Mouse (Mus musculus) brain, adult 2 months (tissue): ENCODE data around the gene Exoc3.
A peak's percentile ranks its signal among the peaks of the same experiment; 100 is the strongest.

Experiments used
- DNase-seq: peaks from one replicate; pipeline ENCODE4 v3.0.0; 2011; ENCODE audit warnings: low read depth, low spot score

The Exoc3 gene

DNA sequence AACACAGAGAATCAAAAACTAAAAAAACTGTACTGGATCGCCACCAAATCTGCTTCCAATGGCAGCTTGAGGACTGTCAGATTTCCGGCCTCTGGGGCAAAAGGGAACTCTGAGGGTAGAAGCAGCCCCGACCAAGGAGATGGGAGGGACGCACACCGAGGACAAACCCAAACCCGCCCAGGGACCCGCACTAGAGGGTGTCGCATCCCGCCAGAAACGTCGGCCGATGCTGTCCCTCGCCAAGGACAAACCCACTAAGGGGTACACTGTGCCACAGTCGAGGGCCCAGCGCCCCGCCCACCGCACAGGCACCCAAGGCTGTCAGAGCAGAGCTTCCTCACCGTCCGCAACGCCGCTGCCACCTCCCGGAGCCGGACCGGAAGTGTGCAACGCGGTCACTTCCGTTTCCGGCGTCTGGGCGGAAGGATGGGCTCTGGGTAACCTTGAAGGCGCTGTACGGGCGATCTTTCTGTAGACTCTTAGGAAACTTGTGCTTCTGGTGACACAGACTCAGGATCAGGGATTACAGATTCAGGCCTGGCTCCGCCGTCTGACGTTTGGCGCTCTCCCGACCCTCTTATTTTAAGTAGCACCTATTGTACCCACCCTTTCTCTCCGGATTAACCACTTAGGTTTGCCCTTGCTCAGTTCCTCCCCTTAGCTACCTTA, at the start of gene Exoc3:
TSS of gene Exoc3 (minus strand) at position 416 of the 669 bp plus-strand sequence.
- DNase-seq, result peak; percentile 96

DNA sequence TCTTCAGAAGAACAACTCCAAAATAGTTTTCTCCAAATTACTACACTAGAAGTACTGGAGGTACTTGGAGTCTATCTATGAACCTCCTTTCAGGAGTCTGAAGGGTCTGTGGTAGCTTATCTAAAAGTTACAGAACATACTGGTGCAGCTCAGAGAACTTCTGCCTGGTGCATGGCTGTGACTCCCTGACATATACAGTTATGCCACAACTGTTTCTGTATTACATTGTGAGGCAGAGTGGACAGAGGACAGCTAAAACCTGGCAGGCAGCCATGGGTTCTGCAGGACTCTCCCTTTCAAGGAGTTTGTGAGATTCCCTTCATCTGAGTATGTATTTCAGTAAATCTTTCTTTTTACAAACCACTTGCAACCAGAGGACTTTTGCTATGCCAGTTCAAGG, 38.0 kb upstream of the Exoc3 start:
- DNase-seq, result no peak

DNA sequence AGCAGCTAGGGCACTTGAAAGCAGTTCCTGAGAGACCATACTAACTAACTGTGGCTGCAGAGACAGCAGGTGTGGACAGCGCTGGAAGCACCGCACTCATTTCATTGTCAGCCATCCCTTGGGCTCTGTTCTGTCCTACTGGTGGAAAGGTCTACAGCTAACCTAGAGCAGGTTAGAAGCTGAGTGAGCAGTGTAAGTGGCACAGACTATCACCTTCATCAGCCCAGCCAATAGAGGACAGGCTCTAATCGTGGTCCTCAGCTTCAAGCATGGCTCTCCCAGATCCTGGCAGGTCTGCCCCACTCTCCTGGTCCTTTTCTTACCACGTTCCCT, 37.3 kb upstream of the Exoc3 start:
- DNase-seq, result no peak

DNA sequence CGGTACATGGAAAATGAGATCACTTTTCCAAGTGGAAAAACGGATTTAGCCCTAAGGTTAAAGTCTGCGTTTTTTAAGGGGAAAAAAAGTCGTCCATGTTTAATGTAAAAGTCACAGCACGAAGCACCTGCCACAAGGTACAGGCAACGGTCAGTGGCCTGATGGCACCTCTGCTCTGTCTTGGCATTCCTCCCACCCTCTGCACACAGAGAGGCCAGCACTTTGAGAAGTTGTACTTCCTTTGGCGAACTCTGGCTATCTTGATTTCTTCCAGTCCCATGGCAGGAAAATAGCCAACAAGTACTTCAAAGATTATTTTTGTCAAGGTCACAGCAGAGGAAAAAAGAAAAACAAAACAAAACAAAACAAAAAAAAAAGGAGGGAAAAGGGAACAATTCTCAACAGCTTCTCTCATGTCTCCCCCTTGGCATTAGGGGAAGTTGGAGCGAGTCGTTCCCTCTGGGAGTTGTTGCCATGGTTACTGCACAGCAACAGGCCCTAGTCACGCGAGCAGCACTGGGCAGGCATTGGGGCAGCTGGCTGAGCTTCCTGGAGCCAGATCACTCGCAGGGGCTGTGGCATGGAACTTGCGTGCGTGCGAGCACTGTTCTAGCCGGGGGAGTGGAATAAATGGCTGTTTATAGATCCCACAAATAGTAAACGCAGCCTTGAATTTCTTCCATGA, 36.8 kb upstream of the Exoc3 start:
- DNase-seq, result peak; percentile 78

DNA sequence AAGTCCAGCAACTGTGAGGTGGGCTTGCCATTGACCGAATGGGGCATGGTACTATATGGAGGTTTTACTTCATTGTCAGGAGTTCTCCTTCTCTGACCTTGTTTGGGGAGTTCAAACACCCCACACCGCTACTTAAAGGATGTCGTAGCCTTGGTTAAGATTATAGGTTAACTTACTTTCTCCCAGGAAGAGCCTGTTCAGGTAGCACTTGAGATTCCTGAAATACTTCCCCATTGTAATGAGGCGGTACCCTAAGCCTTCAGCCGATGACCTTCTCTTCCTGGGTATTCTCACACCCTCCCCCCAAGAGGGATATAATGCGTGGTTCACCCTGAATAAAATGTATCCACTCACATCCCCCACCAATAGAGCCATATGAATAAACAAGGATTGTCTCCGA, 29.0 kb upstream of the Exoc3 start:
- no peak for DNase-seq

DNA sequence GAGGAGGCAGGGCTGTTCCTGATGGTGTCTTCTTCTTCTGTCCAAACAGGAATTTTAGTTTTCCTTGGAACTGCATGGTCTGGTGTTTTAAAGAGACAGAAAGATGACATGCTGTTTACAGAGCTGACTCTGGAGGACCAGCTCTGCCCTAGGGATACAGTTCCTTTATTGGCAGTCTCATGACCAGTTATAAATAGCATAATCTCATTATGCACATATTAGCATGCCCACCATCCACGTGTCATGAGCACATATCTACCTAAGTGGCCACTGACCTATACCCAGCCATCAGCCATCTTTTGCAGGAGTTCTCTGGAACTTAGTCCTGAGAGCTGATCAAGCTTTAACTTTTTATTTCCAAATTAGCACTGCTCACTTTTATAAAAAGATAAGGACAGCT, 12.1 kb upstream of the Exoc3 start:
- DNase-seq, result no peak

DNA sequence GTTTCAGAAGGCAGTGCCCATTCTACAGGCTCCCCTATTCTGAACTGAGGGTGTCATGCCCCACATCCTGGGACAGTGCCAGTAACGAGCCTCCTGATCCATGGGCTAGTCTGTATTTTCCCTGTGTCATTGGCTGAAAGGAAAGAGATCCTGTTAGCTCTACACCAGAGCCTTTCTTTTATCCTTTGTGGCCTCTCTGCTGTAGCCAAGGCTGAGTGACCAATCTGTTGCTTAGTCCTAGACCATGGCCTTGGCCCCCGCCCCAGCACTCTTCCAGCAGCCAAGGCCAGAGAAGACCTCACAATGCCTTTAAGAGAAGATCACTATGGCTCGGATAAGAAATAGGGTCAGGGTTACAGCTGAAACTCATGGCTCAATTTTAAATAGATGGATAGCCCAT, 9.9 kb upstream of the Exoc3 start:
- no peak for DNase-seq

DNA sequence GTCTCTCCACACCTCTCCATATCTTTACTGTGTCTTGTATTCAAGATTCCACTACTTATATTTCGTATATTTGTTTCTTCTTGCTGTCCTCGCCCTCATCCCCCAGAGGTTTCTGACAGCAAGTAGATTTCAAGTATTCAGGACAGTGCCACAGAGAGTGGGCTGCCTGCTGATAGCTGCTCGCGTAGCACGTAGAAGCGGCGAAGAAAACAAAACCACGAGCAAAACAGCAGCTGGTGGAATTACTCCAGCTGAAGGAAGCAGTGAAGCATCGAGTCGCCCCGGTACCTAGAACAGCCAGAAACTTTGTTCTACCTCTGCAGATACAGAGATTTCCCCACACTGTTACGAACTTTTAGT, 434 bp upstream of the Exoc3 start:
- DNase-seq, result peak; percentile 59

DNA sequence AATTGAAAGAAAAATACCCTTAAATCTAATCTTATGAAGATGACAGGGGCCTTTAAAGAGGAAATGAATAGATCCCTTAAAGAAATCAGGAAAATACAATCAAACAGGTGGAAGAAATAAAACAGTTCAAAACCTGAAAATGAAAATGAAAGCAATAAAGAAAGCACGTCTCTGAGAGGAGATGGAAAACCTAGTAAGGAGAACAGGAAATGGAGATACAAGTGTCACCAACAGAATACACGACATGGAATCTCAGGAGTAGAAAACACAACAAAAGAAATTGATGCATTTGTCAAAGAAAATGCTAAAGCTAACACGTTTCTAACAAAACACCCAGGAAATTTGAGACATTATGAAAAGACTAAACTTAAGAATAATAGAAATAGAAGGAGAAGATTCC, 12.1 kb downstream of the Exoc3 start:
- DNase-seq, result no peak

DNA sequence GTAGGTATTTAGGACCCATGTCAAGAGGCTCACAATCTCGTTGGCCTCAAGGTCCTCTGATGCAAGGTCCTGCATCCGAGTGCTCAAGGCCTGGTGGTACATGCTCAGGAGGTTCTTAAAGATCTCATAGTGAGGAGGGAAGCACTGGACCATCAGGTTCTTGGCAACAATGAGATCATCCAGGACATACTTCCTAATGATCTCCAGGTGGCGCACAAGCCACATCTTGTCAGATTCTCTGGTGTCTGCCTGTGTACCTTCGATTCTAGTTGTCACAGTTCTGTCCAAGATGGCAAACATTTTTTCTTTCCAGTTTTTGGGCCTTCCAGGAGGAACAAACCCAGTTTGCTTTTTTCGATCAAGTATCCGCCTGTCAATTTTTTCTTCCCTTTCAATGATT, 15.9 kb downstream of the Exoc3 start:
- DNase-seq, result peak; percentile 41

DNA sequence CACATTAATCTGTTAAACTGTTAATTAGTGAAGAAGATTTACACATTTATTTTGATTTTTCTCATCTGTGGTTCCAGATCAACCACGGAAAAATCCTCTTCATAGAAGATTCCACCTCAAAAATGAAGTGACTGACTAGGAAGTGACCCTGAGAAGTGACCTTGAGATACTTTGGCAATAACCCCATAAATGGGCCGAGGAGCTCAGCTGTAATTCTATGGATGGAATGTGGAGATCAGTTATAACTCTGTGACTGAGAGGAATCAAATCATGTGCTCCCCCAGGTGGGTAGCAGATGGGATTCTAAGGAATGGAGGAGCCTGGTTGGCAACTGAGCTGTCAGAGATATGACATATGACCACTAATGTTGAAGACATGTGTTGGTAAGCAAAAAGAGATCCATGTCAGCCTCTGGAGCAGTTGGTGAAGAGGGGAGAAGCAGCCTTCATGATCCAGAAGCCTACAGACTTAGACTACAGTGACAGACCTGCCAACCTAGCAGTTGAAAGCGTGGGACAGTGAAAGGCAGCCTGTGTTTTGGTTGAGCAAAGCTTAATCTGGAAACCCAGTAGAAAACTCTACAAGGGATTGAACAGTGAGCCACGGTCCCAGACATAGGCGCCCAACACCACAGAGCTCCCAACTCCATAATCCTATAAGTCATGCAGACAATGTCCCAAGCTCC, 25.4 kb downstream of the Exoc3 start:
- peak; percentile 41 for DNase-seq

DNA sequence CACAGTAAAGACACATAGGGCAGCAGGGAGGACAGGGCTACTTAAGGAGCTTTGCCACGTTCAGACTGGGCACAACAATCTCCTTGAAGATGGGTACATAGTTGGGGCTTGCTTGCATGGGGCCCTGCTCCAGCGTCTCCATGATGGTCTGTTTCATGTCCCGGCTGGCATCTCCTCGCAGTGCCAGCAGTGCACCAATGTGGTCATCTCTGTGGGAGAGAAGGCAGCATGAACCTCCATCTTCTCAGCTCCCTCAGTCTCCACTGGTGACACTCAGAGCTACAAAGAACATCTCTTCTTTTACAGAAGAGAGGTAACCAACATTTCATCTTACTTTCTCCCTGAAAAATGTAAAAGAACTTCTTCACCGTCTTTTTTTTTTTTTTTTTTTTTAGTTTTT, 36.5 kb downstream of the Exoc3 start:
- DNase-seq, result no peak

DNA sequence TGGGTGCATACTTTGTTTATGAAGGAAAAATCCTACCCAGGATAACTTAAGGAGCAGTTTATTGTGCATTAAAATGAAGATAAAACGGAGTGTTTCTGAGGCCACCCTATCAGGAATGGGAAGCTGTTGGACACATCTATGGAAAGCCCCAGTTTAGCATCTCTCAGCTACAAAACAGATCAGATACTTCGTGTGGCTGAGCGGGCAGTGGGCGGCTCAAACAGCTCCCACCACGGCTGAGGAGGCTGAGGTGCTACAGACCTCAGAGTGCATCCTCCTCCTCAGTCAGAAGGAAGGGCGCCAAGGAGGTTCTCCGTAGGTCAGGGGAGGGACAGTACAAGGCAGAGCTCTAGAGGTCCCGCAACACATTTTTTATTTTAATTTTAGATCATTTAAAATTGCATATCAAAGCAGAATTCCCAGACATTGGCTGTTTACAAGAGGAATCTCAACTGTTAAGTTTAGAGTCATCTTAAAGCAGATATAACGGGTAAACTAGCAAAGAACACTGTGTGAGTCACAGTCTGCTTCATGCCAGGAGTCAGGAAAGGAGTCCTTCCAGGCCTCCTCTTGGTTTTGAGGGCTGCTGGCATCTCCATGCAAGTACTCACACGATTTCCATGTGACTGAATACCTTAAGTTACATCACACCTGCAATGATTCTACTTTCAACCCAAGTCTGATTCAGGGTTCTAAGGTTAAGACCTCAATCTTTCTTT, 38.9 kb downstream of the Exoc3 start:
- peak; percentile 61 for DNase-seq

DNA sequence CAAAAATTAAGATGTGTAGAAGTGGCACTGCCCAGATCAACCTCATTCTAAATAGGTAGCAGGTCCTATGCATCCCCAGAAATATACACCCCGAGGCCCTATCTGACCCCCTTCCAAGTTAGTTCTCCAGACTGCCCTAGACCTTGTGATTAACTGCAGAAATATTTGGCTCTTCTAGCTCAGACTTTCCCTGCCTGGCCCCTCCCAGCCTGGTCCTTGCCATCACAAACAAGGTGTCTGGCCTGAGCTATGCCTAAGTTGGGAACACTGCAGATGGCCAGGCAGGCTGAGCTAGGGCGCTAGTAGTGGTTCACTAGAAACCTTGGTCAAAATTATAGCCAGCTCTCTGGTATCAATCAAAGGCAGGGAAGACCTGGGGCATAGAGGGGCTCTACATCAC, 41.0 kb downstream of the Exoc3 start:
- no peak for DNase-seq

DNA sequence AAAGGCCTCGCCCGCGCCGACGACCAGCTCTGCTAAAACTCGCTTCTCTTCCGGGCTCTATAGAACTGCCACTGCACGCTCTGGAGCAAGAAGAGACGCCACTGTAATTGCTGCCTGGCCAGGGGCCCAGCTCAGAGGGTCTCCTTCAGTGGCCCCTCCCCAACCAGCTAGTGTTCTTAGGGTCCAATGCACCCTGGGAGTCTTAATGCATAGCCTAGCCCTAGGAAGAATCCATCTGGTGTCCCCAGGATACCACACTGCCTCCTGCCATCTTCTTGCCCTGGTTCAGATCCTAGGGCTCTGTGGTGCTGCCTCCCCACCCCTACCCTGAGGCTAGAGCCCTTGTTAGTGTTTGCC, 41.5 kb downstream of the Exoc3 start:
- DNase-seq, result no peak

DNA sequence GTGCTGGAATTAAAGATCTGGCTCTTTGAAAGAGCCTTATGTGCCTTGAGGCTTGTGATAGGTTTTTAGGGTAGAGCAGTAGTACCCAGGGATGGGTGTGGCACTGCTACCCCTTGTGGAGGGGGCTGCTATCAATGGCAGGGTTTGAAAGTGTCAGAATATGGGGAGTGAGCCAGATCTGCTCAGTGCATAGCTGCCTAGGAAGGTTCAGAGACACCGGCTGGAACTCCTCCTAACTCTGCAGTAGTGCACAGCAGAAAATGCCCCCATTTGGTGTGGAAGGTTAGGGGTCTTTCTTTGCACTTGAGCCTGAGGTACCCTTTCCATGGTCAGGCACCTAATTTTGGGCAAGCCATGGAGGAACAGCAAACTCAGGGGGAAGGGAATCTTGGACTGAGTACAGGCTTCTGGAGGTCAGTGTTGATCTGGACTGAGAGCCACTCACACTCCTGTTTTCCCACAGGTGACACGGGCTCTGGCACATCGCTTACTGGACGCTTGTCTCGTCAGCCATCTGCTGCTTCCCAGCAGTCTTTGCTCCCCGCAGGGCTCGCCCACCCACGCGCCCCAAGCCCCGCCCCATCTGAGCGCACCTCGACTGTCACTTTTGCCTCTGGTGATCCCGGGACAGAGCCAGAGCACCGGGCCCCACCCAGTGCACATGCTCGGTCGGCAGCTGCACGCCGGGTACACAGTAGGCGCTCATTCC, 42.0 kb downstream of the Exoc3 start:
- peak; percentile 61 for DNase-seq

DNA sequence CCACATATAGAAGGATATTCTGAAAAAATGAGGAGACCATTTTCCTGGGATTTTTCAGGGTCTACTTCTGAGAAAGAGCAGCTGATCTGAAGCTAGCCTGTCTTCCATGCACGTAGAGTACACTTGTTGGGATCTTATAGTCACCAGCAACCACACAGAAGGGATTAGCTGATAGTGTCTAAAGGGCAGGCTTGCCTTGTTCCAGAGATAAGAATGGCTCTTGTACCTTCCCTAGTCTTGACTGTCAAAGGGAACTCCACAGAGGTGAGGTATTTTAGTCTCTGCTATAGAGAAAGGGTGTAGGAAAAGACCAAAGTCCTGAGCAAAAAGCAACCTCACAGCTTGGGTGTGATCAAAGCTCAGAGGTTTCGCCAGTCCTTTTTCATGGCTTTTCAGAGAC, 61.2 kb downstream of the Exoc3 start:
- DNase-seq, result no peak

DNA sequence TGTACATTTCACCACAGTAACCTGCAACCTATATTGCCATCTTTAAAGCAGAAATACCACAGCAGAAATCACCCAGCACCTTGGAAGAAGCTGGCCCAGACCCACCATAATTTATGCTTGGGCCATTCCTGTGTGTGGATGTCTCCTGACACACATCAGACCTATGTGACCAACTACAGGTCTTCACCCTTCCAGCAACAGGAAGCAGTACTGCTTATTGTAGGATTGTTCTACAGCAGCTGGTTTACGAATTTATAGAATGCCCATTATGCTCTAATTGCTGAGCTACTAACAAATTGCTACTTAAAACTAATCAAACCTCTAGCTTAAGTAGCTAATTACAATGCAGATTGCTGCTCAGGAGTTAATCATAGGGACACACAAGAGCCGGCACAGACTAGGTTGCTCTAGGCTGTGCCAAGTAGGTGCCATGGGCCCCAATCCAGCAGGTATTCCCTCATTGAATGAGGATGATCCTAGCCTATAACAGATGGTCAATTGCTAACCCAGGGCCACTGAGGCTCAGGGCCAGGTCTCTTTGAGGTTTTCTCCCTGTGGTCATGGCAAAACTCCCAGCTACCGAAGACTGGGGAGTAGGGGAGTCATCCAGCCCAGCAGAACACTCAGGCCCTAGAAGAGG, 62.4 kb downstream of the Exoc3 start:
- DNase-seq, result peak; percentile 71

DNA sequence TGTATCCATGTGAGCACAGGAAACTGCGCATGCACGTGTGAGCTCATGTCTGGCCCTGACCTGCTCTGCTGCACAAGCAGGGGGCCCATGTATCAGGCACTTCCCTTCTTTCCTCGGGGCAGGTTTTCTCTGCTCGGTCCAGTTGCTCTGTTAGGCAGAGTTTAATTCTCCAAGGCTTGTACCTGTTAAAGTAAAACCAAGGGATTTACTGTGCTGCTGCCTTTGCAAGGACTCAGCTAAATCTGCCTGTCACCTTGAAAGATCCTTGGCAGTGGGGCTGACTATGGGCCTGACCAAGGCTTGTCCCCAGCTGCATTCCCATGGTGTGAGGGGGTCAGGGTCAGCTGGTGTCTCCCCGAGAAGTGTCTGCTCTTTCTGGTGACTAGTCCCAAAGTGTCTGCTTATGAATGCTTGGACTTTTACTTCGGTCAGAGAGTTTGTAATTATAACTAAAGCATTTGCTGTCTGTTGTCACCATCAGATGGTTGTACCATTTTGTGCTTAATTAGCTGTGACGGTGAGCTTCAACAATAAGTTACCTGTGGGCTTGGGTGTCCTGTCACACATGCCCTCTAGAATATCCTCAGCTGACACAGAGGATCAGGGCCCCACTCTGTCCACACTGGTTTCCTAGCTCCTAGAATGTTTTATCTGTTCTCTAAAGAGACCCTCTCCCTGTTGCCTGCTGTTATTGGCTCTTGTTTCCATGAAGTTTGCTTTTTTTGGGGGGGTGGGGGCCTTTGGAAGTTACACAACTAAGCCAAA, 64.2 kb downstream of the Exoc3 start:
- no peak for DNase-seq

DNA sequence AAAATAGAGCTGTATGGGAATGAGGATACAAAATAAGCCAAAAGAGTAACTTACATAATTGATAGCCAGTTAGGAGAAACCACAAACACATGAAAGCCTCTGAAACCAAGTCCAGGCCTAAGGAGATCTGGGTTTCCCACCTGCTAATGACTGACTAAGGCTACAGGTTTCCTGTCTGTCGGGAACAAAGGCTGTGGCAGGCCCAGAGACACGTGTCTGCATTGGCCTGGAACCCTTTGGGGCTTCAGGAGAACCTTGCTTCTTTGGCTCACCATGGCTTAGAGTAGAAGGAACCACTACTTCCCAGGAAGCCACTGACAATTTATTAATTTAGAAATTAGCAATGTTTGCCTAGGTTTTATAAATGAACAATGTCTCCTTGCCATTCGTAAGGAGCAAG, 65.2 kb downstream of the Exoc3 start:
- no peak for DNase-seq

DNA sequence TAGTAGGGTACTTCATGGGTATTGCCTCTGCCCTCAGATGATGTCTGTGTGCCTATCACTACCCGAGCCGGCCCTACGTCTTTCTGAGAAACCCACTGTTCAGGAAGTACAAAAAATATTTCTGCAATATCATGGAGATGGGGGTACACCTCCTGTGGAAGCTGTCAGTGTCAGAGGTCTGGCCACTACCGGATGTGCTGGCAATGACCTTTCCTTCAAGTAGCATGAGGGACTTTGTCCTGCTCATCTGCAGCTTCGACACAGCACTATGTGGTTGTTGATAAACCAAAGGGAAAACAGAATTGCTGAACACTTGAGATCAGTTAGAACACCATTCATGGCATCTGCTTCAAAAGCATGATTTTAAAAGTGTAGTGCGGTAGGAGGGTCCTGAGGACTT, 67.7 kb downstream of the Exoc3 start:
- no peak for DNase-seq
